Mouse (Mus musculus) heart, postnatal 0 days (tissue): ENCODE data around the gene Hipk2.

Experiments
- CTCF ChIP-seq: IDR thresholded peaks from 2 replicates; pipeline ENCODE4 v1.5.1; 2016; ENCODE audit warnings: antibody characterized with exemption, control low read depth, low read depth
- EP300 ChIP-seq: IDR thresholded peaks from 2 replicates; pipeline ENCODE4 v1.6.1; 2016; ENCODE audit warnings: antibody characterized with exemption, low read depth

- TF ChIP-seq CTCF (no peak), EP300 (no peak)
Observed at GRCm38 (mm10) chr6:38671270-38671669, 204.7 kb downstream of the Hipk2 start.
